Mouse (Mus musculus) MEL (cell line): ENCODE measurements around the gene Gm34653. TPM values are rescaled to one million over a fixed set of nuclear protein-coding genes. Genes with fewer than 3 reads are reported as not detected.

Source experiments
- DNase-seq: peaks from one replicate; pipeline ENCODE4 v3.0.0; 2011; ENCODE audit warnings: low read depth, low spot score
- H3K27ac ChIP-seq: 2 replicates; pipeline ENCODE4 v1.5.1; 2012; ENCODE audit warnings: low read depth, mild to moderate bottlenecking, control low read depth, low read length, moderate library complexity; ENCODE audit not compliant: control insufficient read depth
- H3K27me3 ChIP-seq, 2 experiments: fragments of 150-350 bp in 1 of 2; sonication (generic) in 1 of 2; 2 replicates each; pipeline ENCODE4 v1.6.1; 2012; ENCODE audit warnings: low read length in 2 of 2, mild to moderate bottlenecking in 2 of 2, improper control_type of control experiment in 1 of 2, moderate library complexity in 1 of 2; ENCODE audit not compliant: insufficient read depth in 2 of 2, control insufficient read depth in 1 of 2
- H3K36me3 ChIP-seq, 2 experiments: 2 replicates each; pipeline ENCODE4 v1.6.1; 2012 to 2014; ENCODE audit warnings: low read length in 2 of 2, improper control_type of control experiment in 1 of 2, inconsistent platforms in 1 of 2, mild to moderate bottlenecking in 1 of 2; ENCODE audit not compliant: insufficient read depth in 2 of 2, control insufficient read depth in 1 of 2
- H3K4me1 ChIP-seq, 2 experiments: fragments of 150-350 bp in 1 of 2; sonication (generic) in 1 of 2; 2 replicates each; pipeline ENCODE4 v1.6.1; 2012; ENCODE audit warnings: low read length in 2 of 2, improper control_type of control experiment in 1 of 2, mild to moderate bottlenecking in 1 of 2; ENCODE audit not compliant: insufficient read depth in 2 of 2, control insufficient read depth in 1 of 2
- H3K4me3 ChIP-seq, 2 experiments: fragments of 150-350 bp in 1 of 2; sonication (generic) in 1 of 2; 2 replicates each; pipeline ENCODE4 v1.5.1; 2012; ENCODE audit warnings: low read depth in 2 of 2, low read length in 2 of 2, mild to moderate bottlenecking in 2 of 2, moderate library complexity in 2 of 2, control low read depth in 1 of 2, improper control_type of control experiment in 1 of 2; ENCODE audit not compliant: control insufficient read depth in 1 of 2, insufficient read depth in 1 of 2
- H3K79me2 ChIP-seq: 2 replicates; pipeline ENCODE4 v1.6.1; 2012; ENCODE audit warnings: mild to moderate bottlenecking, low read length, moderate library complexity; ENCODE audit not compliant: control insufficient read depth, poor library complexity, insufficient read depth
- H3K9ac ChIP-seq: 2 replicates; pipeline ENCODE4 v1.6.1; 2012; ENCODE audit warnings: low read depth, mild to moderate bottlenecking, control low read depth, low read length, moderate library complexity; ENCODE audit not compliant: control insufficient read depth, poor library complexity, severe bottlenecking
- H3K9me3 ChIP-seq: fragments of 150-350 bp; sonication (generic); replicated peaks from 2 replicates; pipeline ENCODE4 v1.6.1; 2012; ENCODE audit warnings: mild to moderate bottlenecking, low read length, improper control_type of control experiment, moderate library complexity; ENCODE audit not compliant: insufficient read depth
- BHLHE40 ChIP-seq: IDR thresholded peaks from 2 replicates; pipeline ENCODE4 v1.6.1; 2012; ENCODE audit warnings: low read depth, mild to moderate bottlenecking, inconsistent platforms, low read length, improper control_type of control experiment, borderline replicate concordance
- CTCF ChIP-seq, 3 experiments: IDR thresholded peaks in 2 of 3; conservative IDR thresholded peaks in 1 of 3; 2 replicates each; pipeline ENCODE4 v1.5.1; 2011 to 2012; ENCODE audit warnings: low read length in 3 of 3, low read depth in 2 of 3, mild to moderate bottlenecking in 2 of 3, improper control_type of control experiment in 1 of 3, inconsistent platforms in 1 of 3, mixed read lengths in 1 of 3, moderate library complexity in 1 of 3; ENCODE audit not compliant: control insufficient read depth in 1 of 3, insufficient read depth in 1 of 3, poor library complexity in 1 of 3, severe bottlenecking in 1 of 3
- GABPA ChIP-seq: IDR thresholded peaks from 2 replicates; pipeline ENCODE4 v1.6.1; 2012; ENCODE audit warnings: low read depth, mild to moderate bottlenecking, inconsistent platforms, low read length, improper control_type of control experiment, moderate library complexity
- KAT2A ChIP-seq: conservative IDR thresholded peaks from 2 replicates; pipeline ENCODE4 v1.6.1; 2012; ENCODE audit warnings: low read depth, low read length, improper control_type of control experiment, inconsistent platforms
- MAFK ChIP-seq: IDR thresholded peaks from 2 replicates; pipeline ENCODE4 v1.6.1; 2011; ENCODE audit warnings: low read depth, mild to moderate bottlenecking, low read length, improper control_type of control experiment, borderline replicate concordance
- MAX ChIP-seq: IDR thresholded peaks from 2 replicates; pipeline ENCODE4 v1.6.1; 2011; ENCODE audit warnings: low read length, improper control_type of control experiment
- MXI1 ChIP-seq: IDR thresholded peaks from 2 replicates; pipeline ENCODE4 v1.6.1; 2011; ENCODE audit warnings: mild to moderate bottlenecking, low read depth, low read length, improper control_type of control experiment
- MYC ChIP-seq: IDR thresholded peaks from 2 replicates; pipeline ENCODE4 v1.6.1; 2011; ENCODE audit warnings: low read depth, mild to moderate bottlenecking, low read length, improper control_type of control experiment, moderate library complexity
- SIN3A ChIP-seq: IDR thresholded peaks from 2 replicates; pipeline ENCODE4 v1.6.1; 2012; ENCODE audit warnings: low read length, improper control_type of control experiment, inconsistent platforms
- SMC3 ChIP-seq: IDR thresholded peaks from 2 replicates; pipeline ENCODE4 v1.6.1; 2011; ENCODE audit warnings: low read depth, low read length, improper control_type of control experiment
- TAL1 ChIP-seq: IDR thresholded peaks from 2 replicates; pipeline ENCODE4 v1.6.1; 2012; ENCODE audit warnings: mild to moderate bottlenecking, inconsistent platforms, low read length, moderate library complexity, mixed read lengths
- TBP ChIP-seq: IDR thresholded peaks from 2 replicates; pipeline ENCODE4 v1.8.0; 2011; ENCODE audit warnings: low read depth, low read length, improper control_type of control experiment
- UBTF ChIP-seq: IDR thresholded peaks from 2 replicates; pipeline ENCODE4 v1.6.1; 2012; ENCODE audit warnings: low read depth, mild to moderate bottlenecking, inconsistent platforms, low read length, improper control_type of control experiment, moderate library complexity, borderline replicate concordance; ENCODE audit not compliant: insufficient read depth
- USF2 ChIP-seq, 2 experiments: IDR thresholded peaks; 2 replicates each; pipeline ENCODE4 v1.6.1; 2011 to 2012; ENCODE audit warnings: improper control_type of control experiment in 2 of 2, low read length in 2 of 2, borderline replicate concordance in 1 of 2, inconsistent platforms in 1 of 2, low read depth in 1 of 2, mild to moderate bottlenecking in 1 of 2; ENCODE audit not compliant: insufficient read depth in 1 of 2
- ZMIZ1 ChIP-seq: IDR thresholded peaks from 2 replicates; pipeline ENCODE4 v1.6.1; 2012; ENCODE audit warnings: low read depth, mild to moderate bottlenecking, inconsistent platforms, low read length, improper control_type of control experiment, moderate library complexity
- polyA plus RNA-seq, 2 experiments: library from polyadenylated mRNA; stranded (reverse) in 1 of 2; unstranded in 1 of 2; fragments of >175 nt in 1 of 2; fragments of >200 nt in 1 of 2; gene quantifications; 2 replicates each; pipeline versions ENCODE4 v1.2.1 to v1.2.4; 2012; ENCODE audit warnings: low replicate concordance in 2 of 2, low read depth in 1 of 2; ENCODE audit not compliant: insufficient read length in 2 of 2, insufficient read depth in 1 of 2, missing spikeins in 1 of 2
- total RNA-seq: library from RNA; depleted of rRNA; stranded (reverse); fragments of 300-350 nt; gene quantifications from 2 replicates; pipeline ENCODE4 v1.2.3, GENCODE M21; 2012

Gene Gm34653
- total and polyA plus RNA-seq, 3 experiments, result 0.08 to 0.10 TPM; not detected in 1

DNA sequence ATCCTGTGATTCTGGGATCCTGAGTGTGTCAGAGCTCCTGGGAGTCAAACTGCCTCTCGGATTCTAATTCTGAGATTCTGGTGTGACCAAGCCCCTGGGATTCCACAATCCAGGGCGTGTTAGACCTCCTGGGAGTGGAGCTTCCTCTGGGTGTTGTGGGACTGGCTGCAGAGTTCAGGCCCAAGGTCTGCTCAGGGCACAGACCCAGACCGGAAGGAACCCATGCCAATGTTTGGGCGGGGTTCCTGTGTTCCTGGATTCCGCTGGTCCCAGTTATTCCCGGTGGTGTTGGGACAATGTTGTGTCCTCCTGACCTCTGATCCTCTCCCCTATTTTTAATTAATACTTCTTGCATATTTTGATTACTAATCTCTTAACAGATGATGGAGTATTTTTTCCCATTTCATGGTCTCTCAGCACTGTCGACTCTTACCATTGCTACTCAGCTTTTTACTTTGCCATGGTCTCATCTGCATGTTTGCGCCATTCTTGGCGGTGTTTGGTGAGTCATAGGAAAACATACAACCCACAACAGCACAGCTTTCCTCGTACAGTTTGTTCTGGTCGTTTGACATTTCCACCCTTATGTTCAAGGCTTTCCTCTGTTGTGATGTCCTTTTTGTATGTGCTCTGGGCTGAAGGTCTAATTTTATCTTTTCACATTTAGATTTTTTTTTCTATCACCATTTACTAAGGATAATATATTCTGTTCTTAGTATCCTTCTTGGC, 10.6 kb downstream of the Gm34653 start:
- TF ChIP-seq MAX, result no peak
- no peak for TF ChIP-seq USF2 (IDR thresholded peaks at IDR 0.05; ENCODE audit: borderline replicate concordance in 1 of 2, insufficient read depth in 1 of 2, low read depth in 1 of 2, low read length in 2 of 2)
- no peak for TF ChIP-seq TAL1
- TF ChIP-seq CTCF (IDR thresholded peaks at IDR 0.05 in 2 of 3, conservative IDR thresholded peaks at IDR 0.05 in 1 of 3; ENCODE audit: control insufficient read depth in 1 of 3, insufficient read depth in 1 of 3, low read depth in 2 of 3, low read length in 3 of 3, poor library complexity in 1 of 3, severe bottlenecking in 1 of 3), result no peak
- TF ChIP-seq MXI1, result no peak
- no peak for TF ChIP-seq MYC
- TF ChIP-seq KAT2A, result no peak
- TF ChIP-seq ZMIZ1, result no peak
- no peak for TF ChIP-seq SIN3A
- no peak for TF ChIP-seq UBTF
- TF ChIP-seq GABPA, result no peak
- TF ChIP-seq, all 39 proteins: peak for 0
- no peaks in the 10 kb centered on the region for H3K27me3 ChIP-seq

DNA sequence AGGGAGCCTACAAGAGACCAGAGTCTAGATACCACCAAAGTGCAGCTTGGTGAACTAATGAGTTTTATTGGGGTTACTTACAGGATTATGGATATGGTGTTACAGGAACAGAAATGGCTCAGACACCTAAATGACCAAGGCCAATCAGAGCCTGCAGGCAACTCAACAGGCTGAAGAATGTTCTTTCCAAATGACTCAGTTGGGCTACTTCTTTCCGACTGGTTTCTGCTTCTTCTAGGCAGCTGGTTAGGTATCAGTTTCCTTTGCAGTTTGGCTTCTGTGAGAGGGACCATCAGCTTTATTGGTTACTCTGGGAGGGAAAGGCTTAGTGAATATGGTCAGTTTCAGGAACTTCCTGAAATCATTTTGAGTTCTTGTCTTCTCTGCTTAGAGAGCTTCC, 14.9 kb downstream of the Gm34653 start:
- Histone ChIP-seq H3K4me1 (no peaks in the 10 kb centered on the region), H3K9ac (no peak overlapping the region), H3K79me2 (no peaks in the 10 kb centered on the region), H3K27ac (no peak overlapping the region), H3K9me3 (no peaks in the 10 kb centered on the region), H3K27me3 (no peaks in the 10 kb centered on the region), H3K36me3 (peaks cover 0 to 17% of the 10 kb centered on the region in 2 experiments; a peak in 2 of 4 replicates), H3K4me3 (no peak overlapping the region)
- no peak for TF ChIP-seq MXI1
- TF ChIP-seq TBP, result no peak
- TF ChIP-seq BHLHE40, result no peak
- no peak for DNase-seq

More for the DNA sequence above, 10.6 kb downstream of the Gm34653 start:
- H3K9me3 ChIP-seq, result no peaks in the 10 kb centered on the region
- no peaks in the 10 kb centered on the region for H3K36me3 ChIP-seq
- H3K4me3 ChIP-seq, result no peak overlapping the region
- no peak for DNase-seq
- H3K4me1 ChIP-seq, result no peaks in the 10 kb centered on the region; a peak in 1 of 4 replicates
- no peak overlapping the region for H3K27ac ChIP-seq
- no peak overlapping the region for H3K9ac ChIP-seq
- H3K79me2 ChIP-seq, result no peaks in the 10 kb centered on the region

DNA sequence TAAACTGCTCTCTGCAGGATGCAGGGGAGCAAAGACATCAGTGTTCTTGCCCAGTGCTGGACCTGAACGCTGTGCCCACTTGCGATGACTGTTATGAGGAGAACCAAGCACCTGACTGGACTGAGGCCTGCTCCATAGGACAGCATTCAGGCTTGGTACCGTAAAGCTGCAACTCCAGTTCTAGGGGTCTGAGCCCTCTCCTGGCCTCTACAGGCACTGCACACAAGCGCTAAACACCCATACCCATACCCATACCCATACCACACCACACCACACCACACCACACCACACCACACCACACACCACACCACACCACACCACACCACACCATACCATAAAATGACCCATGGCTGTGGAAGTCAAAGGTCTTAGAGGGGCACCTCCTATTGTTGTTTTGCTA, 22.5 kb downstream of the Gm34653 start:
- Histone ChIP-seq H3K27ac (no peak overlapping the region), H3K9me3 (no peaks in the 10 kb centered on the region), H3K4me1 (no peaks in the 10 kb centered on the region), H3K36me3 (peaks cover 8 to 57% of the 10 kb centered on the region in 2 experiments), H3K79me2 (no peaks in the 10 kb centered on the region), H3K4me3 (no peak overlapping the region), H3K9ac (no peak overlapping the region), H3K27me3 (no peaks in the 10 kb centered on the region)
- no peak for DNase-seq
- peak in 2 of 3 experiments; percentile 10 to 31; a peak in 1 of 6 replicates for TF ChIP-seq CTCF (IDR thresholded peaks at IDR 0.05 in 2 of 3, conservative IDR thresholded peaks at IDR 0.05 in 1 of 3; ENCODE audit: control insufficient read depth in 1 of 3, insufficient read depth in 1 of 3, low read depth in 2 of 3, low read length in 3 of 3, poor library complexity in 1 of 3, severe bottlenecking in 1 of 3)
- peak; percentile 26 for TF ChIP-seq SMC3
- no peak for TF ChIP-seq MAFK
- TF ChIP-seq, all 39 proteins: peak for 2
